Mouse (Mus musculus): ENCODE measurements at regions not wholly inside any gene's neighbourhood (a gene's known extent, or its start where the extent isn't known, plus 50 kb on each side); places are given as distances from the start of the nearest gene placed in this dataset.

DNA sequence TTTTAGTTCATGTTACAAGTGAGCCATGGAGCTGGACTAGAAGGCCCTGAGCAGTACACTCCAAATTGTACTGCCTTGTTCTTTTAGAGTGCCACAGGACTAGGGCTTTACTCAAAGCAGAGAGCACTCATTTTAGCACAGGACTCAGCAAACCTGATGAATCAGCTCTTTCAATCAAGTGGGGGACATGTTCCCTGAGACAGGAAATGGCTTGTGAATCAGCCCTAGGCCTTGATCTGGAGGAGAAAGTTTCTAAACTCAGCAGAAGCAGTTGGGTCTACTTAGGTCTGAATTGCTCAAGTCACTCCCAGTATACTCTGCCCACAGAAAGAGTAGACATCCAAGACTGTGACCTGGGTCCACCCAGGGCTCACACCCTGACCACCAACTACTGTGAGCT lies 341.1 kb downstream of the Adra2a start:
- Histone ChIP-seq H3K79me2 (ENCODE audit: control insufficient read depth, insufficient read depth, low read length, poor library complexity) (no peaks in the 10 kb centered on the region), H3K4me1 (ENCODE audit: control insufficient read depth in 1 of 2, insufficient read depth in 2 of 2, low read length in 2 of 2) (no peaks in the 10 kb centered on the region), H3K4me3 (ENCODE audit: control insufficient read depth in 1 of 2, insufficient read depth in 1 of 2, low read depth in 2 of 2, low read length in 2 of 2) (no peak overlapping the region), H3K9me3 (replicated peaks; ENCODE audit: insufficient read depth, low read length) (no peaks in the 10 kb centered on the region), H3K27ac (ENCODE audit: control insufficient read depth, low read depth, low read length) (no peak overlapping the region), H3K36me3 (ENCODE audit: control insufficient read depth in 1 of 2, insufficient read depth in 2 of 2, low read length in 2 of 2) (no peaks in the 10 kb centered on the region), H3K9ac (ENCODE audit: control insufficient read depth, low read depth, low read length, poor library complexity, severe bottlenecking) (no peak overlapping the region), H3K27me3 (ENCODE audit: control insufficient read depth in 1 of 2, insufficient read depth in 2 of 2, low read length in 2 of 2) (no peaks in the 10 kb centered on the region)
- DNase-seq (ENCODE audit: low read depth, low spot score) = no peak
- TF ChIP-seq JUND (IDR thresholded peaks at IDR 0.05; ENCODE audit: low read depth, low read length) (no peak), ZKSCAN1 (IDR thresholded peaks at IDR 0.05; ENCODE audit: low read depth, low read length) (no peak), ZC3H11A (IDR thresholded peaks at IDR 0.05; ENCODE audit: low read depth, low read length) (no peak), SMC3 (IDR thresholded peaks at IDR 0.05; ENCODE audit: low read depth, low read length) (no peak), CHD1 (IDR thresholded peaks at IDR 0.05; ENCODE audit: low read depth, low read length) (no peak), EP300 (IDR thresholded peaks at IDR 0.05; ENCODE audit: low read depth in 1 of 2, low read length in 2 of 2) (no peak), MYC (IDR thresholded peaks at IDR 0.05; ENCODE audit: low read depth, low read length) (no peak), POLR2A (IDR thresholded peaks at IDR 0.05; ENCODE audit: control insufficient read depth in 1 of 2, insufficient read depth in 1 of 2, low read depth in 1 of 2, low read length in 2 of 2, poor library complexity in 1 of 2) (no peak), MAZ (IDR thresholded peaks at IDR 0.05; ENCODE audit: low read depth, low read length) (no peak), GABPA (IDR thresholded peaks at IDR 0.05; ENCODE audit: low read depth, low read length) (no peak), ZNF384 (IDR thresholded peaks at IDR 0.05; ENCODE audit: low read depth, low read length) (no peak)

DNA sequence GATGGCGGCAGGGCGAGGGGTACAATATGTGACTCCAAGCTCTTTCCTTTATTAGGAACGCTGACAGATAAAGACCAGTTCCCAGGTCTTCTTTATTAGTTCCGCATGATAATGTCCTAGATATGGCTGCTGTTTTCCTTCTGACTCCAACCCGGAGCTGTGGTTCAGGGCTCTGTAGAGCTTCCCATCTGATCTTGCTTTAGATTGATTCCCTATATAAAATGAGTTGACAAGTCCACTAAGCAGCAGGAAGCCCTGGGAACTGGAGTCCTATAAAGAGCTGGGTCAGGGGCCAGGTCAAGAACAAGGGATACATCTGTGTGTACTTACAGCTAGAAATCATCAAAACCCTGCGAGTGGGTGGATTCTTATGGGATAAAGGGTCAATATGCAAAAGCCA lies 347.5 kb downstream of the Adra2a start:
- Histone ChIP-seq H3K79me2 (ENCODE audit: control insufficient read depth, insufficient read depth, low read length, poor library complexity) (no peaks in the 10 kb centered on the region), H3K4me3 (ENCODE audit: control insufficient read depth in 1 of 2, insufficient read depth in 1 of 2, low read depth in 2 of 2, low read length in 2 of 2) (no peak overlapping the region), H3K9me3 (replicated peaks; ENCODE audit: insufficient read depth, low read length) (no peaks in the 10 kb centered on the region), H3K4me1 (ENCODE audit: control insufficient read depth in 1 of 2, insufficient read depth in 2 of 2, low read length in 2 of 2) (no peaks in the 10 kb centered on the region), H3K27ac (ENCODE audit: control insufficient read depth, low read depth, low read length) (no peak overlapping the region), H3K27me3 (ENCODE audit: control insufficient read depth in 1 of 2, insufficient read depth in 2 of 2, low read length in 2 of 2) (no peaks in the 10 kb centered on the region), H3K9ac (ENCODE audit: control insufficient read depth, low read depth, low read length, poor library complexity, severe bottlenecking) (no peak overlapping the region), H3K36me3 (ENCODE audit: control insufficient read depth in 1 of 2, insufficient read depth in 2 of 2, low read length in 2 of 2) (no peaks in the 10 kb centered on the region)
- TF ChIP-seq JUND (IDR thresholded peaks at IDR 0.05; ENCODE audit: low read depth, low read length) (no peak), GABPA (IDR thresholded peaks at IDR 0.05; ENCODE audit: low read depth, low read length) (no peak), TAL1 (IDR thresholded peaks at IDR 0.05; ENCODE audit: low read length) (no peak), SIN3A (IDR thresholded peaks at IDR 0.05; ENCODE audit: low read length) (no peak), TCF12 (IDR thresholded peaks at IDR 0.05; ENCODE audit: low read depth, low read length) (no peak), MYC (IDR thresholded peaks at IDR 0.05; ENCODE audit: low read depth, low read length) (no peak), MAX (IDR thresholded peaks at IDR 0.05; ENCODE audit: low read length) (no peak), TBP (IDR thresholded peaks at IDR 0.05; ENCODE audit: low read depth, low read length) (no peak), ELF1 (IDR thresholded peaks at IDR 0.05; ENCODE audit: low read depth, low read length) (no peak), RCOR1 (IDR thresholded peaks at IDR 0.05; ENCODE audit: low read depth, low read length) (no peak), BHLHE40 (IDR thresholded peaks at IDR 0.05; ENCODE audit: borderline replicate concordance, low read depth, low read length) (no peak), MEF2A (IDR thresholded peaks at IDR 0.05; ENCODE audit: extremely low read depth, insufficient replicate concordance, low read depth, low read length, poor library complexity, severe bottlenecking) (no peak), MYB (IDR thresholded peaks at IDR 0.05; ENCODE audit: low read depth, low read length) (no peak), ZC3H11A (IDR thresholded peaks at IDR 0.05; ENCODE audit: low read depth, low read length) (no peak), POLR2AphosphoS5 (IDR thresholded peaks at IDR 0.05; ENCODE audit: borderline replicate concordance, low read depth, low read length) (no peak), MAZ (IDR thresholded peaks at IDR 0.05; ENCODE audit: low read depth, low read length) (no peak), USF1 (IDR thresholded peaks at IDR 0.05; ENCODE audit: low read depth, low read length) (no peak), KAT2A (conservative IDR thresholded peaks at IDR 0.05; ENCODE audit: low read depth, low read length) (no peak), UBTF (IDR thresholded peaks at IDR 0.05; ENCODE audit: borderline replicate concordance, insufficient read depth, low read depth, low read length) (no peak), NELFE (IDR thresholded peaks at IDR 0.05; ENCODE audit: low read depth, low read length) (no peak)
- DNase-seq (ENCODE audit: low read depth, low spot score) = no peak

All from MEL (cell line).